Mouse (Mus musculus) olfactory bulb, adult 2 months (tissue): ENCODE results near the gene Slc25a11.

Experiments used
- CTCF ChIP-seq: fragments of 200-500 bp; IDR thresholded peaks from 2 replicates; pipeline ENCODE4 v1.5.1; 2012; ENCODE audit warnings: low read depth, mild to moderate bottlenecking, low read length, moderate library complexity; ENCODE audit not compliant: insufficient read depth
- POLR2A ChIP-seq: fragments of 200-500 bp; IDR thresholded peaks from 2 replicates; pipeline ENCODE4 v1.6.1; 2012; ENCODE audit warnings: mild to moderate bottlenecking, low read depth, low read length, moderate library complexity; ENCODE audit not compliant: insufficient read depth

DNA sequence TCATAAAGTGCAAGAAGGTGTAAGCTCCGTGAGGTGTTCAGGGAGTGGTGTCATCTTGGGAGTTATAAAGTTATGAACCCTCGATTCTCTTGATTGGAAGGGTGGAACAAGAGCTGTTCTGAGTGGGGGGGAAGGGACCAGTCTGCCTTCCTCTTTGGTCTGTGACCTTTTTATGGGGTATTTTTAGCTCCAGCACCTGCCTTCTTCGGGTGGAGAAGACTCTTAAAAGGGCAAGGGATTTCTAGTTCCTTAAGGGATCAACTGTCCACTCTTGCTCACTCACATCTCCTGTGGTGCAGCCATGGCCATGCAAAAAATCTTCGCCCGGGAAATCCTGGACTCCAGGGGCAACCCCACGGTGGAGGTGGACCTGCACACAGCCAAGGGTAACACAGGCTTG is 10.3 kb upstream of the Slc25a11 start:
- no peak for TF ChIP-seq POLR2A
- no peak for TF ChIP-seq CTCF
